Mouse (Mus musculus) thymus, adult 2 months (tissue): ENCODE measurements at regions not wholly inside any gene's neighbourhood (a gene's known extent, or its start where the extent isn't known, plus 50 kb on each side); places are given as distances from the start of the nearest gene placed in this dataset.

Experiments
- DNase-seq: peaks from one replicate; pipeline ENCODE4 v3.0.0; 2021
- H3K27ac ChIP-seq: fragments of 200-500 bp; 2 replicates; pipeline ENCODE4 v1.5.1; 2012; ENCODE audit warnings: low read length, control low read depth; ENCODE audit not compliant: control insufficient read depth, insufficient read depth
- H3K27me3 ChIP-seq: fragments of 200-500 bp; 2 replicates; pipeline ENCODE4 v1.6.1; 2012; ENCODE audit warnings: mild to moderate bottlenecking, low read length, moderate library complexity, mixed read lengths; ENCODE audit not compliant: control insufficient read depth, insufficient read depth
- H3K36me3 ChIP-seq: fragments of 200-500 bp; 2 replicates; pipeline ENCODE4 v1.6.1; 2012; ENCODE audit warnings: mild to moderate bottlenecking, low read length, moderate library complexity; ENCODE audit not compliant: control insufficient read depth, insufficient read depth
- H3K4me1 ChIP-seq: fragments of 200-500 bp; replicated peaks from 2 replicates; pipeline ENCODE4 v1.6.1; 2012; ENCODE audit warnings: low read length; ENCODE audit not compliant: control insufficient read depth, insufficient read depth
- H3K4me3 ChIP-seq: fragments of 200-500 bp; 2 replicates; pipeline ENCODE4 v1.5.1; 2012; ENCODE audit warnings: mild to moderate bottlenecking, low read length, control low read depth, moderate library complexity; ENCODE audit not compliant: control insufficient read depth, insufficient read depth
- CTCF ChIP-seq: fragments of 200-500 bp; IDR thresholded peaks from 2 replicates; pipeline ENCODE4 v1.5.1; 2012; ENCODE audit warnings: mild to moderate bottlenecking, control low read depth, low read length, moderate library complexity, borderline replicate concordance; ENCODE audit not compliant: control insufficient read depth, poor library complexity, insufficient read depth; ENCODE audit errors: extremely low read depth
- POLR2A ChIP-seq: fragments of 200-500 bp; IDR thresholded peaks from 2 replicates; pipeline ENCODE4 v1.6.1; 2012; ENCODE audit warnings: mild to moderate bottlenecking, low read length, control low read depth, moderate library complexity; ENCODE audit not compliant: control insufficient read depth, poor library complexity, insufficient read depth; ENCODE audit errors: extremely low read depth
- WGBS: fragments of 180-500 bp; shearing (Covaris S2); methylation state at CpG from one replicate; pipeline ENCODE4 v1.1.7; 2018; 5-methylcytosine and 5-hydroxymethylcytosine counted together

- TF ChIP-seq POLR2A (no peak), CTCF (no peak)
- no peaks in the 10 kb centered on the region for H3K27me3 ChIP-seq
- DNase-seq = no peak
- no peak overlapping the region for H3K4me3 ChIP-seq
- H3K36me3 ChIP-seq = no peaks in the 10 kb centered on the region
- H3K4me1 ChIP-seq = peaks cover 17% of the 10 kb centered on the region
- WGBS = 75% methylated on average over 5 of the region's 5 CpGs
- no peak overlapping the region for H3K27ac ChIP-seq
Measured at GRCm38 (mm10) chr6:100412486-100412885, 125.2 kb upstream of the Rybp start.

DNA sequence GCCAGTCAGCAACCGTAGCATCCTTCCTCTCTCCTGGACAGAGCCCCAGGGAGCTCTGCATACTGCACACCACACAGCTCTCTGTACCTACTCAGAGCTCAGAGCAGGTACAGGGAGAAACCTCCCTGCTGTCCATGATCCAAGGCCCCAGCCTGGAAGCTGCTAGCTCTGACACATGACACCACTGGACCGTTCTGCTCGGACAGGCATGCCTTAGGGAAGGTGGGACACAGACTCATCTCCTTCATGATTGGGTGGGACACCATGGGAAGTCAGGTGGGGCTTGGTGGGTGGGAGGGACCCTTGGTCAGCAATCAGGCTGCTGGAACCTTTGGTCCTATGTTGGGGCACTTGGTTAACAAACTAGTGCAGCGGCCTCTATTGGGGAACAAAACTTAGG, 124.7 kb upstream of the Rybp start:
- TF ChIP-seq POLR2A = no peak
- TF ChIP-seq CTCF = no peak
- Histone ChIP-seq H3K27ac (no peak overlapping the region), H3K27me3 (no peaks in the 10 kb centered on the region), H3K4me3 (no peak overlapping the region), H3K4me1 (peaks cover 17% of the 10 kb centered on the region), H3K36me3 (no peaks in the 10 kb centered on the region)
- no peak for DNase-seq
- over 99% methylated on average over 4 of the region's 4 CpGs for WGBS

DNA sequence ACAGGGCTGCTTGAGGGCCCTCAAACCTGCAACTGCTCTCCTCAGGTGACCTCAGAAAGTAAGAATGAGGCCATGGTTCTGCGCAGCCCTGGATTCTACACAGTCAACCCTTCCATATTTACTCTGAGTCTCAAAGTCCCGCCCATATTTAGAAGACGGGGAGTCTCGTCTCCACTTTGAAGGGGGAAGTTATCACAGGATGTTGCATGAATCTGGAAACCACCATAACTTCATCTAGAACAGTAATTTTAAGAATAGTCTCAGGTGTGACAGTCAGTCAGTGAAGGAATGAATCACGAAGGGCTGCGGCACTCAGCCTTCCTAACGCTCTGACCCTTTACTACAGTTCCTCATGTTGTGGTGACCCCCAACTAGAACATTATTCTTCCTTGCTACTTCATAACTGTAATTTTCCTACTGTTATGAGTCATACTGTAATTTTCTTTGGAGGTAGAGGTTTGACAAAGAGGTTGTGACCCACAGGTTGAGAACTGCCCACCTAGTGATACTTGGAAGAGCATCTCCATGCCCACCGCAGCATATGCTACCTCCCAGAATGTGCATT, 122.9 kb upstream of the Rybp start:
- no peak overlapping the region for H3K4me3 ChIP-seq
- 87% methylated on average over 8 of the region's 8 CpGs for WGBS
- no peak for DNase-seq
- H3K36me3 ChIP-seq = no peaks in the 10 kb centered on the region
- peaks cover 2% of the 10 kb centered on the region for H3K4me1 ChIP-seq
- TF ChIP-seq CTCF (no peak), POLR2A (no peak)
- H3K27me3 ChIP-seq = no peaks in the 10 kb centered on the region
- H3K27ac ChIP-seq = no peak overlapping the region

DNA sequence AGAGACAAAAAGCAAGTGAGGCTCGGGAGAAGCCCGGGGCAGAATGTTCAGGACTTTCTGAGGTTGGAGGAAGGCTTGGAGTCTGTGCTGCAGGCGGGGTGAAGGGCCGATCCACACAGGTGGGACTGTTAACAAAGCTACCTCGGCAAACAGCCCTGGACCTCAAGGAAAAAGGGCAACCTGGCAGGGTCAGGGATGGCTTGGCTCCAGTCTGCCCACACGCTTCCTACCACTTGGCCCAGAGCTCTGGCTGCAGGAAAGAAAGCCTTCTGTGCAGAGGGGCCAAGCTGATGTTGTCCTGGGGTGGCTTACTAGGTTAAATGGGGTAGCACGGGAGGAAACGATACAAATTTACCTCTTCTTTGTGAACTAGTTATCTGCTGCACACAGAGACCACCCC, 121.5 kb upstream of the Rybp start:
- H3K4me3 ChIP-seq = no peak overlapping the region
- H3K4me1 ChIP-seq = no peaks in the 10 kb centered on the region
- no peak for DNase-seq
- 94% methylated on average over 8 of the region's 8 CpGs for WGBS
- no peaks in the 10 kb centered on the region for H3K27me3 ChIP-seq
- no peak for TF ChIP-seq POLR2A
- no peak for TF ChIP-seq CTCF
- no peaks in the 10 kb centered on the region for H3K36me3 ChIP-seq
- no peak overlapping the region for H3K27ac ChIP-seq

- Histone ChIP-seq H3K36me3 (no peaks in the 10 kb centered on the region), H3K4me1 (peaks cover 4% of the 10 kb centered on the region), H3K27me3 (no peaks in the 10 kb centered on the region), H3K4me3 (no peak overlapping the region), H3K27ac (no peak overlapping the region)
- no peak for DNase-seq
- WGBS = 93% methylated on average over 4 of the region's 4 CpGs
- TF ChIP-seq POLR2A = no peak
- TF ChIP-seq CTCF = no peak
Measured at GRCm38 (mm10) chr6:100406504-100406903, 119.2 kb upstream of the Rybp start.

GRCm38 (mm10) chr6:100404161-100404560, 116.9 kb upstream of the Rybp start:
- H3K27ac ChIP-seq = no peak overlapping the region
- H3K36me3 ChIP-seq = no peaks in the 10 kb centered on the region
- H3K4me3 ChIP-seq = no peak overlapping the region
- no peak for DNase-seq
- 91% methylated on average over 3 of the region's 3 CpGs for WGBS
- H3K4me1 ChIP-seq = peaks cover 4% of the 10 kb centered on the region
- no peaks in the 10 kb centered on the region for H3K27me3 ChIP-seq
- TF ChIP-seq POLR2A = no peak
- no peak for TF ChIP-seq CTCF

DNA sequence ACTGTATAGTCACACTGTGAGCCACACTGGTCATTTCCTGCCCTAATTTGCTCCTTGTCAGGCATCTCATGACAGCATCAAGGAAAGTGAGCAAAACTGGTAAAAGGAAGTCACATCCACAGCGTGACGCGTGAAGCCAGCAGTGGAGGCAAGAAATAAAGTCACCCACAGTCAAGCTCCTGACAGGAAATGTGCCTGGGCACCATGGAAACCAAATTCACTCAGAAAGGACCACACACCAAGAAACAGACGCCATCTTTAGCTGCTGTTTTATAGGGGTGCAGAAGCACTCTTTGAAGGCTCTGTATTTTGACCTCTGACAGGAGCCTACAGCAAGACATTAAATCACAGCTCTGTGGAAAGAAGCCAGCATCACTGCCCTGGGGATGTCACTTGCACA, 115.4 kb upstream of the Rybp start:
- Histone ChIP-seq H3K27ac (no peak overlapping the region), H3K36me3 (no peaks in the 10 kb centered on the region), H3K4me3 (no peak overlapping the region), H3K27me3 (no peaks in the 10 kb centered on the region), H3K4me1 (peaks cover 4% of the 10 kb centered on the region)
- 31% methylated on average over 4 of the region's 4 CpGs for WGBS
- no peak for DNase-seq
- TF ChIP-seq CTCF = no peak
- no peak for TF ChIP-seq POLR2A
